Mouse (Mus musculus): ENCODE data around the gene Naa80.
"Not testable (repeated sequence)": the region's sequence is repeated elsewhere in the genome, so short reads cannot be mapped to it uniquely, and the experiment has no call there.

- not testable (repeated sequence) for TF ChIP-seq CTCF (conservative IDR thresholded peaks at IDR 0.05; ENCODE audit: low read length); POU5F1 (IDR thresholded peaks at IDR 0.05; ENCODE audit: borderline replicate concordance, low read length)
Observed at GRCm38 (mm10) chr9:107565556-107565955, 13.1 kb upstream of the Naa80 start.
